Mouse (Mus musculus) spleen, postnatal 36 days (tissue): ENCODE results near the gene Zfp704.

ENCODE experiments used
- DNase-seq, 2 experiments: peaks; one replicate each; pipeline ENCODE4 v3.0.0; 2022; ENCODE audit warnings: low spot score in 2 of 2, mixed read lengths in 1 of 2

Zfp704 gene

GRCm38 (mm10) chr3:9465731-9466130 lies 144.2 kb downstream of the Zfp704 start:
- no peak for DNase-seq

GRCm38 (mm10) chr3:9461660-9462059 lies 148.2 kb downstream of the Zfp704 start:
- no peak for DNase-seq

- DNase-seq, result no peak
These were observed 149.6 kb downstream of the Zfp704 start for GRCm38 (mm10) chr3:9460284-9460683.

GRCm38 (mm10) chr3:9456380-9456890 lies 153.4 kb downstream of the Zfp704 start:
- no peak for DNase-seq

GRCm38 (mm10) chr3:9455351-9455750 lies 154.5 kb downstream of the Zfp704 start:
- no peak for DNase-seq

- DNase-seq, result no peak
These were observed 155.1 kb downstream of the Zfp704 start for GRCm38 (mm10) chr3:9454556-9455330.

- DNase-seq, result no peak
These were observed 159.4 kb downstream of the Zfp704 start for GRCm38 (mm10) chr3:9450521-9450920.

- DNase-seq, result no peak
These were observed 160.5 kb downstream of the Zfp704 start for GRCm38 (mm10) chr3:9449261-9450007.

GRCm38 (mm10) chr3:9448541-9448940 lies 161.3 kb downstream of the Zfp704 start:
- DNase-seq, result no peak

GRCm38 (mm10) chr3:9444558-9444957 lies 165.3 kb downstream of the Zfp704 start:
- DNase-seq, result no peak

GRCm38 (mm10) chr3:9443981-9444380 lies 165.9 kb downstream of the Zfp704 start:
- DNase-seq, result no peak

- DNase-seq, result no peak
These were observed 166.4 kb downstream of the Zfp704 start for GRCm38 (mm10) chr3:9443476-9443875.

GRCm38 (mm10) chr3:9441566-9442540 lies 168.0 kb downstream of the Zfp704 start:
- no peak for DNase-seq

- no peak for DNase-seq
These were observed 169.4 kb downstream of the Zfp704 start for GRCm38 (mm10) chr3:9440466-9440865.

- no peak for DNase-seq
These were observed 170.1 kb downstream of the Zfp704 start for GRCm38 (mm10) chr3:9439619-9440286.

- no peak for DNase-seq
These were observed 173.6 kb downstream of the Zfp704 start for GRCm38 (mm10) chr3:9436256-9436655.

- no peak for DNase-seq
These were observed 175.3 kb downstream of the Zfp704 start for GRCm38 (mm10) chr3:9434394-9435175.

- no peak for DNase-seq
These were observed 176.9 kb downstream of the Zfp704 start for GRCm38 (mm10) chr3:9432796-9433526.

GRCm38 (mm10) chr3:9432226-9432625 lies 177.7 kb downstream of the Zfp704 start:
- DNase-seq, result no peak

- DNase-seq, result no peak
These were observed 179.9 kb downstream of the Zfp704 start for GRCm38 (mm10) chr3:9429946-9430345.
